Mouse (Mus musculus): Measurements from ENCODE around the gene Arl6ip4. TPM values are rescaled to one million over a fixed set of nuclear protein-coding genes. Genes with fewer than 3 reads are reported as not detected.

The Arl6ip4 gene
- 10 to 100 TPM; 34.2 to 41.5 TPM for total RNA-seq (2021)
- 16.9 and 17.5 TPM in 2 replicates for polyA plus RNA-seq (2012; rRNA removed)
- long read RNA-seq, transcript Arl6ip4-201 (5 exons, 1,192 nt): major isoform, 29 of 33 reads
- long read RNA-seq, partial matches to known transcripts: 2 of 33 reads
- long read RNA-seq, other reads (novel, unspliced or antisense): 2 of 33 reads

DNA sequence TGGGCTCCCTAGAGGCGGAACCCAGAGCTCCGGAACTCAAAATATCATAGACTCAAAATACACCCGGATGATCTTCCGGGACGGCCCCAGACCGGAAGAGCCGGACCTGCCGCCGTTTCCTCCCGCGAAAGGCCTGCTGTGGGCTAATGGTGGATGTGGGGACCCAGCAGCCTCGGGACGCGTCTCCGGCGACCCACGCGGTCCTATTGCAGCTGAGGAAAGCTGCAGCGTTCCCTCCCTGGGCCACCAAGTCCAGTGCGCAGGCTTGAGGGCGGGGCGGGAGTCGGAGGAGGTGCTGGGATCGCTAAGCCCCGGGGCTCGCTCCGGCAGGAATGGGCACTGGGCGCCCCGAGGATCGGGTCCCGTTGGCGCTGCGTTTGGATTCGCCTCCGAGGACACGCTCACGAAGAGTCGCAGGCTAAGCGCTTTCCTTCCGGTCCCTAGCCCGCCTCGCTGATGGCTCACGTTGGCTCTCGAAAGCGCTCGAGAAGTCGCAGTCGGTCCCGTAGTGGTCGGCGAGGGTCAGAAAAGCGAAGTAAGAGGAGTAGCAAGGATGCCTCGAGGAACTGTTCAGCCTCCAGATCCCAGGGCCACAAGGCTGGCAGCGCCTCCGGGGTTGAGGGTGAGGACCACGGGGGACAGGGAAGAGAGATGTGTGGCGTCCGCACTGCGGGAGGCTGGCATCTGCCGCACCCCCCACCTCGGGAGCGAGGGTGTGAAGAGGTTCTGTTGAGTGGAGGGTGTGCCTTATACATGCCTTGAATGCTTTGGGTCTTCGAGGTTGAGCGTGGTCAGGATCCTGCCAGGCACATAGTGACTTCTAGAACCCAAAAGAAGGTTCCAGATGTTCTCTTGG, at the start of gene Arl6ip4:
Gene Arl6ip4, plus strand, starts transcription at position 100 of the 856 bp plus-strand sequence.
- Histone ChIP-seq H3K9ac (ENCODE audit: low read depth, low read length) (peak within 1 kb of the TSS; percentile 100), H3K4me3 (peak within 1 kb of the TSS; percentile 99), H3K27me3 (ENCODE audit: control insufficient read depth, insufficient read depth, low read length) (no peaks in the 10 kb centered on the region), H3K4me1 (ENCODE audit: control insufficient read depth, insufficient read depth, low read length) (peaks cover 11% of the 10 kb centered on the region), H3K36me3 (ENCODE audit: control insufficient read depth, insufficient read depth, low read length) (no peaks in the 10 kb centered on the region), H3K79me2 (replicated peaks; ENCODE audit: control insufficient read depth, insufficient read depth, low read length) (peaks cover 4% of the 10 kb centered on the region; the same call in 1 of the 2 replicates), H3K27ac (peak within 1 kb of the TSS; percentile 82)
- intact Hi-C loops (cut with DNase I): loop anchor here (10.0 kb wide), 1 partner anchor 429 kb away; the partner anchor contains the start of gene Tmed2
- under 1% methylated on average over 64 of the region's 64 CpGs for WGBS
- DNase-seq: peak; percentile 76 to 86
- 0 out of 2 replicates have a peak, but pooled peaks have one; percentile 21 for TF ChIP-seq EP300 (IDR thresholded peaks at IDR 0.05; ENCODE audit: insufficient read depth, low read depth, low read length)
- TF ChIP-seq POLR2A (IDR thresholded peaks at IDR 0.05; ENCODE audit: insufficient read depth, low read depth, low read length): peak; percentile 80
- TF ChIP-seq CTCF (IDR thresholded peaks at IDR 0.05): no peak

DNA sequence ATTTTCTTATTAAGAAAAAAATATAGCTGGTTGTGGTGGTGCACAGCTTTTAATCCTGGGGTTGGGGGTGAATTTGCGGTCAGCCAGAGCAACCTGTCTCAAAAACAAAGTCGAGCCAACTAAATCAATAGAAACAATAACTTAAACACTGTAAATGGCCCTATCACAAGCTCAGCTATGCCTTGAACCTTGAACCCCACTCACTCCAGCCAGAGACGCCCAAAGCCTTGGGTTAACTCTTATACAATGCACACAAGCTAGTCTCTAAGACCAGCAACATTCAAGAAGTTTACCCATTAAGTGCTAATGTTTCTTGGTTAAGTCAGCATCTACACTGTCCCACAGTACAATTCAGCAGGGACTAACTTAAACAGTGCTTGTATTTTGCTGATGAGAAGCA, 46.2 kb upstream of the Arl6ip4 start:
- H3K36me3 ChIP-seq (ENCODE audit: control insufficient read depth, insufficient read depth, low read length): no peaks in the 10 kb centered on the region
- no peak overlapping the region for H3K27ac ChIP-seq
- no peak overlapping the region for H3K9ac ChIP-seq (ENCODE audit: low read depth, low read length)
- WGBS: 91% methylated on average over 3 of the region's 3 CpGs
- DNase-seq: no peak
- no peaks in the 10 kb centered on the region for H3K27me3 ChIP-seq (ENCODE audit: control insufficient read depth, insufficient read depth, low read length)
- TF ChIP-seq EP300 (IDR thresholded peaks at IDR 0.05; ENCODE audit: insufficient read depth, low read depth, low read length) (no peak), POLR2A (IDR thresholded peaks at IDR 0.05; ENCODE audit: insufficient read depth, low read depth, low read length) (no peak), CTCF (IDR thresholded peaks at IDR 0.05) (no peak)
- no peak overlapping the region for H3K4me3 ChIP-seq
- H3K4me1 ChIP-seq (ENCODE audit: control insufficient read depth, insufficient read depth, low read length): peaks cover 1% of the 10 kb centered on the region; the same call in 1 of the 2 replicates
- no peaks in the 10 kb centered on the region for H3K79me2 ChIP-seq (replicated peaks; ENCODE audit: control insufficient read depth, insufficient read depth, low read length)
- intact Hi-C loops (cut with DNase I): no loop called here

DNA sequence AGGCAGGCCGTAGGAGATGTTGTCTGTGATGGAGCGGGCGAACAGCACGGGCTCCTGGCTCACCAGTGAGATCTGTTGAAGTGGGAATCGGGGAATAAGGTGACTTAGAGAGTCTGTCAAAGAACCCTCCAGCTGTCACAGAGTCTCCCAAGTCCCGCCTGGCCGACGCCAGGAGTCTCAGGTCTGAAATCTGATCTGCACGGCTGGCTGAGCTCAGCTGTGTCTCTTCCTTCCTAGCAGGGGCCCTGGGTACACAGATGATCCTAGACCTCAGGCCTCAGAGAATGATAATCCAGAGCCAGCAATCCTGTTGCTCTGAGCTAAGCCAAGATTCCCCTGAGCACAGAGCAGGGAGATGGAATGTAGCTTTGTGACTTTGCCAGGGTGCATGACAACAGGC, 42.2 kb upstream of the Arl6ip4 start:
- no peaks in the 10 kb centered on the region for H3K79me2 ChIP-seq (replicated peaks; ENCODE audit: control insufficient read depth, insufficient read depth, low read length)
- WGBS: 65% methylated on average over 9 of the region's 9 CpGs
- H3K4me1 ChIP-seq (ENCODE audit: control insufficient read depth, insufficient read depth, low read length): peaks cover 4% of the 10 kb centered on the region
- H3K27ac ChIP-seq: no peak overlapping the region; the same call in 1 of the 2 replicates
- DNase-seq: no peak
- no peak overlapping the region for H3K4me3 ChIP-seq
- no peaks in the 10 kb centered on the region for H3K36me3 ChIP-seq (ENCODE audit: control insufficient read depth, insufficient read depth, low read length)
- H3K27me3 ChIP-seq (ENCODE audit: control insufficient read depth, insufficient read depth, low read length): no peaks in the 10 kb centered on the region
- intact Hi-C loops (cut with DNase I): no loop called here
- no peak overlapping the region for H3K9ac ChIP-seq (ENCODE audit: low read depth, low read length)
- no peak for TF ChIP-seq POLR2A (IDR thresholded peaks at IDR 0.05; ENCODE audit: insufficient read depth, low read depth, low read length)
- TF ChIP-seq EP300 (IDR thresholded peaks at IDR 0.05; ENCODE audit: insufficient read depth, low read depth, low read length): no peak
- TF ChIP-seq CTCF (IDR thresholded peaks at IDR 0.05): no peak

DNA sequence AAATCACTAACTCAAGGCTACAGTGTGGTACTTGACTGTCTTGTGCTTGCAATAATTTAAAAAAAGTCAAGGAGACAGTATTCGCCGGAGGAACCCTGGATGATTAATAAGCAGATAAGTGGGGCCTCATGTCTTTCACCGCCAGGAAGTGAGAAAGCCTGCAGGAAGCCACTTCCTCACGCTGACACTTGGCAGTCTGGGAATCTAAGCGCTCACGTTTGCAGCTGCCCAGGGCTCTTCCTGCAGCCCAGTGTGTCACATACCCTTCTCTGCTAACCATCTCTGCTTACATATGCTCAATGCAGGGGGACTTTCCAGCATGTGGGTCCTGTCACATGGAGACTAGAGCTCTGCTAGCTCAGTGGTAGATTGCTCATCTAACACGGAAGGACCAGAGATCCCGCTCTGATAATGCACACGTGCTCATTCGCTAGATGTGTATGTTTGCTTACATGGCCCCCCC, 41.0 kb upstream of the Arl6ip4 start:
- no peaks in the 10 kb centered on the region for H3K79me2 ChIP-seq (replicated peaks; ENCODE audit: control insufficient read depth, insufficient read depth, low read length)
- intact Hi-C loops (cut with DNase I): loop anchor here (5.0 kb wide), 1 partner anchor 38 kb away; no protein-coding TSS in a partner anchor
- H3K27ac ChIP-seq: no peak overlapping the region
- H3K27me3 ChIP-seq (ENCODE audit: control insufficient read depth, insufficient read depth, low read length): no peaks in the 10 kb centered on the region
- no peak overlapping the region for H3K4me3 ChIP-seq
- H3K36me3 ChIP-seq (ENCODE audit: control insufficient read depth, insufficient read depth, low read length): no peaks in the 10 kb centered on the region
- TF ChIP-seq POLR2A (IDR thresholded peaks at IDR 0.05; ENCODE audit: insufficient read depth, low read depth, low read length) (no peak), CTCF (IDR thresholded peaks at IDR 0.05) (no peak), EP300 (IDR thresholded peaks at IDR 0.05; ENCODE audit: insufficient read depth, low read depth, low read length) (no peak)
- peak in 1 of 2 experiments; percentile 43 for DNase-seq
- H3K9ac ChIP-seq (ENCODE audit: low read depth, low read length): no peak overlapping the region
- WGBS: 39% methylated on average over 10 of the region's 10 CpGs
- H3K4me1 ChIP-seq (ENCODE audit: control insufficient read depth, insufficient read depth, low read length): peaks cover 4% of the 10 kb centered on the region

DNA sequence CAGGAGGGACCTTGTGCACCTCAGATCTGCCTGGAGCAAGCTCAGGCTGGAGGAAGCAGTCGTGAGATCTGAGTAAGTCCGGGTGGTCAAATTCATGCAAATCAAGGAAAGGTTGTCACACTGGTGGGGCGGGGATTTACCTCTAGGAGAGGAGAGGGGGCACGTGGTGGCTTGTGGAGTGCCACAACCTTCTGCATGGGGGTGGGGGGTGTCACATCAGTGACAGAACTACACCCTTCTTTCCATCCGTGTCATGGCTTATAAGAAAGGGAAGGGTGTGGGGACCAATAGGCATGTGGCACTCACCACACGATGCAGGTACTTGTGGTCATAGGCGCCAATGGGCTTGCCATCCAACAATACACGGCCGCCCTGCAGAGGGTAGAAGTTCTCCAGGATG, 40.2 kb upstream of the Arl6ip4 start:
- 82% methylated on average over 9 of the region's 9 CpGs for WGBS
- intact Hi-C loops (cut with DNase I): loop anchor here (5.0 kb wide), 1 partner anchor 38 kb away; no protein-coding TSS in a partner anchor
- peaks cover 4% of the 10 kb centered on the region for H3K4me1 ChIP-seq (ENCODE audit: control insufficient read depth, insufficient read depth, low read length)
- DNase-seq: no peak
- no peaks in the 10 kb centered on the region for H3K27me3 ChIP-seq (ENCODE audit: control insufficient read depth, insufficient read depth, low read length)
- H3K4me3 ChIP-seq: no peak overlapping the region
- no peak overlapping the region for H3K9ac ChIP-seq (ENCODE audit: low read depth, low read length)
- no peaks in the 10 kb centered on the region for H3K36me3 ChIP-seq (ENCODE audit: control insufficient read depth, insufficient read depth, low read length)
- TF ChIP-seq POLR2A (IDR thresholded peaks at IDR 0.05; ENCODE audit: insufficient read depth, low read depth, low read length) (no peak), CTCF (IDR thresholded peaks at IDR 0.05) (no peak), EP300 (IDR thresholded peaks at IDR 0.05; ENCODE audit: insufficient read depth, low read depth, low read length) (no peak)
- no peaks in the 10 kb centered on the region for H3K79me2 ChIP-seq (replicated peaks; ENCODE audit: control insufficient read depth, insufficient read depth, low read length)
- no peak overlapping the region for H3K27ac ChIP-seq
